Comparison of ENCODE assay signal across 20 mouse cellular contexts in genomic region chr1:72082366-72082765, GRCm38 (mm10).
DNase-seq lines count a peak whose midpoint lies in the region; ATAC-seq lines count a peak whose summit lies in the region.
"Had no signal": no experiment of that assay in that cellular context is flagged by ENCODE, and none has a peak within 500 bp of the region (broad histone marks: within the 10 kb centered on the region; RNA-seq: fewer than 3 reads in every experiment).

No protein-coding gene starts in this region.

- no peaks in the 10 kb centered on the region for H3K4me1 ChIP-seq in embryonic facial prominence, embryonic 14.5 days (ENCODE audit: control insufficient read depth, insufficient read depth, low read length)
- no peaks in the 10 kb centered on the region for H3K4me1 ChIP-seq in embryonic facial prominence, embryonic 10.5 days
- H3K4me1 ChIP-seq: forebrain, embryonic 13.5 days; forebrain, embryonic 15.5 days had no signal

- no peak overlapping the region for H3K4me3 ChIP-seq in embryonic facial prominence, embryonic 14.5 days (ENCODE audit: low read depth, low read length)
- no peak overlapping the region for H3K4me3 ChIP-seq in embryonic facial prominence, embryonic 10.5 days
- H3K4me3 ChIP-seq: embryonic facial prominence, embryonic 13.5 days; forebrain, embryonic 13.5 days; forebrain, embryonic 15.5 days had no signal

- DNase-seq in embryonic facial prominence, embryonic 14.5 days (ENCODE audit: low spot score) = peak; percentile 18
- DNase-seq in embryonic facial prominence, embryonic 10.5 days (ENCODE audit: low spot score) = no peak
- no peak for DNase-seq in left cerebral cortex, adult 11 months (ENCODE audit: low spot score)
- DNase-seq: B cell, adult 2 months; cerebellum, adult 11-12 months; cerebellum, adult 2 months; cerebellum, adult 9-10 months; cerebellum, postnatal 10 days; cerebellum, postnatal 25 days; forebrain, postnatal 0 days had no signal

- no peak overlapping the region for H3K4me2 ChIP-seq in embryonic facial prominence, embryonic 14.5 days (ENCODE audit: low read depth, low read length)
- H3K4me2 ChIP-seq: embryonic facial prominence, embryonic 13.5 days; forebrain, embryonic 13.5 days; forebrain, embryonic 15.5 days had no signal

- H3K9me3 ChIP-seq in embryonic facial prominence, embryonic 14.5 days (ENCODE audit: control insufficient read depth, low read length) = no peaks in the 10 kb centered on the region
- no peaks in the 10 kb centered on the region for H3K9me3 ChIP-seq in embryonic facial prominence, embryonic 10.5 days
- H3K9me3 ChIP-seq: embryonic facial prominence, embryonic 13.5 days; forebrain, embryonic 13.5 days; forebrain, embryonic 15.5 days; G1E had no signal

- ATAC-seq in embryonic facial prominence, embryonic 14.5 days (ENCODE audit: low read depth) = no peak
- peak; percentile 78 for ATAC-seq in granulocyte monocyte progenitor cell, adult 5-6 weeks (replicated peaks; ENCODE audit: poor library complexity, severe bottlenecking)
- peak; percentile 60 for ATAC-seq in megakaryocyte progenitor cell, adult 5-6 weeks (replicated peaks; ENCODE audit: poor library complexity)
- ATAC-seq: activated CD4-positive, CD25-positive, alpha-beta regulatory T cell, adult 4 months; CD4-positive, CD25-positive, alpha-beta regulatory T cell, adult 4 months; forebrain, embryonic 13.5 days; forebrain, embryonic 15.5 days; forebrain, postnatal 0 days; Patski had no signal

- H3K9ac ChIP-seq in embryonic facial prominence, embryonic 14.5 days (ENCODE audit: low read depth, low read length) = no peak overlapping the region
- H3K9ac ChIP-seq: embryonic facial prominence, embryonic 13.5 days; forebrain, embryonic 13.5 days; forebrain, embryonic 15.5 days; forebrain, postnatal 0 days had no signal

- no peaks in the 10 kb centered on the region for H3K27me3 ChIP-seq in embryonic facial prominence, embryonic 14.5 days (replicated peaks; ENCODE audit: control insufficient read depth, insufficient read depth, low read length)
- no peaks in the 10 kb centered on the region for H3K27me3 ChIP-seq in embryonic facial prominence, embryonic 10.5 days (replicated peaks; ENCODE audit: low read depth, poor library complexity, severe bottlenecking)
- H3K27me3 ChIP-seq: CH12.LX; embryonic facial prominence, embryonic 13.5 days; forebrain, embryonic 13.5 days; forebrain, embryonic 15.5 days; Patski had no signal

- no peak overlapping the region for H3K27ac ChIP-seq in embryonic facial prominence, embryonic 14.5 days (replicated peaks; ENCODE audit: low read depth, low read length)
- H3K27ac ChIP-seq in embryonic facial prominence, embryonic 10.5 days (replicated peaks) = no peak overlapping the region
- H3K27ac ChIP-seq: embryonic facial prominence, embryonic 13.5 days; forebrain, embryonic 13.5 days; forebrain, embryonic 15.5 days had no signal

- H3K36me3 ChIP-seq in embryonic facial prominence, embryonic 14.5 days (ENCODE audit: control insufficient read depth, insufficient read depth, low read length) = no peaks in the 10 kb centered on the region
- no peaks in the 10 kb centered on the region for H3K36me3 ChIP-seq in embryonic facial prominence, embryonic 10.5 days (replicated peaks)
- H3K36me3 ChIP-seq: embryonic facial prominence, embryonic 13.5 days; forebrain, embryonic 15.5 days; G1E had no signal

- WGBS in embryonic facial prominence, embryonic 14.5 days = 74% methylated on average over 4 of the region's 4 CpGs
- 87% methylated on average over 4 of the region's 4 CpGs for WGBS in embryonic facial prominence, embryonic 10.5 days
